Mouse (Mus musculus): ENCODE results near the gene Slamf8. TPM values are rescaled to one million over a fixed set of nuclear protein-coding genes. Genes with fewer than 3 reads are reported as not detected.

Slamf8 gene
- polyA plus RNA-seq, 1 experiment from 2014 or later: 0.08 TPM

- DNase-seq (ENCODE audit: low spot score): peak; percentile 43
- ATAC-seq (ENCODE audit: insufficient number of reproducible peaks, low FRiP score, low TSS enrichment, low read depth): no peak
- WGBS: 50% methylated on average over 7 of the region's 7 CpGs
Measured at GRCm38 (mm10) chr1:172629831-172630230, 39.5 kb upstream of the Slamf8 start.

GRCm38 (mm10) chr1:172626306-172626705 is 35.9 kb upstream of the Slamf8 start:
- WGBS: 92% methylated on average over 3 of the region's 3 CpGs
- Histone ChIP-seq H3K27me3 (ENCODE audit: control insufficient read depth, insufficient read depth, low read length) (no peaks in the 10 kb centered on the region), H3K36me3 (ENCODE audit: control insufficient read depth, insufficient read depth, low read length) (no peaks in the 10 kb centered on the region), H3K9me3 (ENCODE audit: control insufficient read depth, low read length) (peaks cover 2% of the 10 kb centered on the region; the same call in 1 of the 2 replicates), H3K4me3 (ENCODE audit: low read depth, low read length) (no peak overlapping the region), H3K4me2 (ENCODE audit: low read depth, severe bottlenecking) (no peak overlapping the region), H3K4me1 (ENCODE audit: control insufficient read depth, insufficient read depth, low read length) (0 out of 2 replicates have a peak, but pooled peaks cover 2% of the 10 kb centered on the region), H3K9ac (ENCODE audit: low read length) (no peak overlapping the region), H3K27ac (replicated peaks; ENCODE audit: low read depth, low read length) (no peak overlapping the region)
- no peak for ATAC-seq (ENCODE audit: insufficient number of reproducible peaks, low FRiP score, low TSS enrichment, low read depth)
- no peak for DNase-seq (ENCODE audit: low spot score)

More at GRCm38 (mm10) chr1:172629831-172630230, 39.5 kb upstream of the Slamf8 start:
- Histone ChIP-seq H3K9ac (ENCODE audit: low read length) (no peak overlapping the region), H3K4me3 (ENCODE audit: low read depth, low read length) (no peak overlapping the region), H3K4me2 (ENCODE audit: low read depth, severe bottlenecking) (no peak overlapping the region), H3K9me3 (ENCODE audit: control insufficient read depth, low read length) (peaks cover 2% of the 10 kb centered on the region; the same call in 1 of the 2 replicates), H3K36me3 (ENCODE audit: control insufficient read depth, insufficient read depth, low read length) (no peaks in the 10 kb centered on the region), H3K4me1 (ENCODE audit: control insufficient read depth, insufficient read depth, low read length) (0 out of 2 replicates have a peak, but pooled peaks cover 2% of the 10 kb centered on the region), H3K27me3 (ENCODE audit: control insufficient read depth, insufficient read depth, low read length) (no peaks in the 10 kb centered on the region), H3K27ac (replicated peaks; ENCODE audit: low read depth, low read length) (no peak overlapping the region; the same call in 1 of the 2 replicates)

GRCm38 (mm10) chr1:172624081-172624480 is 33.7 kb upstream of the Slamf8 start:
- Histone ChIP-seq H3K9me3 (ENCODE audit: control insufficient read depth, low read length) (peaks cover 2% of the 10 kb centered on the region; the same call in 1 of the 2 replicates), H3K4me2 (ENCODE audit: low read depth, severe bottlenecking) (no peak overlapping the region), H3K4me3 (ENCODE audit: low read depth, low read length) (no peak overlapping the region), H3K27ac (replicated peaks; ENCODE audit: low read depth, low read length) (no peak overlapping the region), H3K4me1 (ENCODE audit: control insufficient read depth, insufficient read depth, low read length) (no peaks in the 10 kb centered on the region), H3K27me3 (ENCODE audit: control insufficient read depth, insufficient read depth, low read length) (no peaks in the 10 kb centered on the region), H3K36me3 (ENCODE audit: control insufficient read depth, insufficient read depth, low read length) (no peaks in the 10 kb centered on the region), H3K9ac (ENCODE audit: low read length) (no peak overlapping the region)
- ATAC-seq (ENCODE audit: insufficient number of reproducible peaks, low FRiP score, low TSS enrichment, low read depth) (no peak), DNase-seq (ENCODE audit: low spot score) (peak; percentile 19)
- 52% methylated on average over 3 of the region's 3 CpGs for WGBS

- 64% methylated on average over 5 of the region's 5 CpGs for WGBS
- Histone ChIP-seq H3K4me3 (ENCODE audit: low read depth, low read length) (no peak overlapping the region), H3K9ac (ENCODE audit: low read length) (no peak overlapping the region), H3K9me3 (ENCODE audit: control insufficient read depth, low read length) (peaks cover 2% of the 10 kb centered on the region; the same call in 1 of the 2 replicates), H3K36me3 (ENCODE audit: control insufficient read depth, insufficient read depth, low read length) (no peaks in the 10 kb centered on the region), H3K4me1 (ENCODE audit: control insufficient read depth, insufficient read depth, low read length) (no peaks in the 10 kb centered on the region), H3K4me2 (ENCODE audit: low read depth, severe bottlenecking) (no peak overlapping the region), H3K27me3 (ENCODE audit: control insufficient read depth, insufficient read depth, low read length) (no peaks in the 10 kb centered on the region), H3K27ac (replicated peaks; ENCODE audit: low read depth, low read length) (no peak overlapping the region)
- peak; percentile 20 for DNase-seq (ENCODE audit: low spot score)
- no peak for ATAC-seq (ENCODE audit: insufficient number of reproducible peaks, low FRiP score, low TSS enrichment, low read depth)
Measured at GRCm38 (mm10) chr1:172623599-172623998, 33.2 kb upstream of the Slamf8 start.

- Histone ChIP-seq H3K9me3 (ENCODE audit: control insufficient read depth, low read length) (no peaks in the 10 kb centered on the region), H3K4me2 (ENCODE audit: low read depth, severe bottlenecking) (no peak overlapping the region), H3K36me3 (ENCODE audit: control insufficient read depth, insufficient read depth, low read length) (no peaks in the 10 kb centered on the region), H3K27me3 (ENCODE audit: control insufficient read depth, insufficient read depth, low read length) (no peaks in the 10 kb centered on the region), H3K4me1 (ENCODE audit: control insufficient read depth, insufficient read depth, low read length) (peaks cover 8% of the 10 kb centered on the region), H3K27ac (replicated peaks; ENCODE audit: low read depth, low read length) (no peak overlapping the region), H3K4me3 (ENCODE audit: low read depth, low read length) (no peak overlapping the region), H3K9ac (ENCODE audit: low read length) (no peak overlapping the region)
- 22% methylated on average over 7 of the region's 7 CpGs for WGBS
- DNase-seq (ENCODE audit: low spot score): peak; percentile 84
- ATAC-seq (ENCODE audit: insufficient number of reproducible peaks, low FRiP score, low TSS enrichment, low read depth): no peak
Measured at GRCm38 (mm10) chr1:172619235-172619634, 28.9 kb upstream of the Slamf8 start.

GRCm38 (mm10) chr1:172618141-172618540 is 27.8 kb upstream of the Slamf8 start:
- Histone ChIP-seq H3K9ac (ENCODE audit: low read length) (no peak overlapping the region), H3K4me3 (ENCODE audit: low read depth, low read length) (no peak overlapping the region), H3K9me3 (ENCODE audit: control insufficient read depth, low read length) (no peaks in the 10 kb centered on the region), H3K36me3 (ENCODE audit: control insufficient read depth, insufficient read depth, low read length) (no peaks in the 10 kb centered on the region), H3K4me2 (ENCODE audit: low read depth, severe bottlenecking) (no peak overlapping the region), H3K4me1 (ENCODE audit: control insufficient read depth, insufficient read depth, low read length) (peaks cover 8% of the 10 kb centered on the region), H3K27ac (replicated peaks; ENCODE audit: low read depth, low read length) (0 out of 2 replicates have a peak overlapping the region, but pooled peaks have one; percentile 3), H3K27me3 (ENCODE audit: control insufficient read depth, insufficient read depth, low read length) (no peaks in the 10 kb centered on the region)
- 5% methylated on average over 4 of the region's 4 CpGs for WGBS
- peak; percentile 81 for ATAC-seq (ENCODE audit: insufficient number of reproducible peaks, low FRiP score, low TSS enrichment, low read depth)
- peak; percentile 86 for DNase-seq (ENCODE audit: low spot score)

GRCm38 (mm10) chr1:172617365-172618076 is 27.2 kb upstream of the Slamf8 start:
- Histone ChIP-seq H3K4me3 (ENCODE audit: low read depth, low read length) (no peak overlapping the region; the same call in 1 of the 2 replicates), H3K9me3 (ENCODE audit: control insufficient read depth, low read length) (no peaks in the 10 kb centered on the region), H3K27me3 (ENCODE audit: control insufficient read depth, insufficient read depth, low read length) (no peaks in the 10 kb centered on the region), H3K4me1 (ENCODE audit: control insufficient read depth, insufficient read depth, low read length) (peaks cover 8% of the 10 kb centered on the region), H3K4me2 (ENCODE audit: low read depth, severe bottlenecking) (peak overlapping the region; percentile 54), H3K9ac (ENCODE audit: low read length) (no peak overlapping the region), H3K36me3 (ENCODE audit: control insufficient read depth, insufficient read depth, low read length) (no peaks in the 10 kb centered on the region), H3K27ac (replicated peaks; ENCODE audit: low read depth, low read length) (0 out of 2 replicates have a peak overlapping the region, but pooled peaks have one; percentile 3)
- ATAC-seq (ENCODE audit: insufficient number of reproducible peaks, low FRiP score, low TSS enrichment, low read depth) (peak; percentile 22; the same call in 1 of the 2 replicates), DNase-seq (ENCODE audit: low spot score) (peak; percentile 21)
- WGBS: 30% methylated on average over 14 of the region's 14 CpGs

- peak; percentile 67 for ATAC-seq (ENCODE audit: insufficient number of reproducible peaks, low FRiP score, low TSS enrichment, low read depth)
- 0 out of 2 replicates have a peak overlapping the region, but pooled peaks have one; percentile 21 for H3K27ac ChIP-seq (replicated peaks; ENCODE audit: low read depth, low read length)
- H3K9ac ChIP-seq (ENCODE audit: low read length): peak overlapping the region; percentile 37; the same call in 1 of the 2 replicates
- H3K4me2 ChIP-seq (ENCODE audit: low read depth, severe bottlenecking): peak overlapping the region; percentile 54
- H3K9me3 ChIP-seq (ENCODE audit: control insufficient read depth, low read length): no peaks in the 10 kb centered on the region
- 15% methylated on average over 22 of the region's 22 CpGs for WGBS
- peak; percentile 61 for DNase-seq (ENCODE audit: low spot score)
- H3K4me3 ChIP-seq (ENCODE audit: low read depth, low read length): peak overlapping the region; percentile 20; the same call in 1 of the 2 replicates
- H3K36me3 ChIP-seq (ENCODE audit: control insufficient read depth, insufficient read depth, low read length): no peaks in the 10 kb centered on the region
- no peaks in the 10 kb centered on the region for H3K27me3 ChIP-seq (ENCODE audit: control insufficient read depth, insufficient read depth, low read length)
- H3K4me1 ChIP-seq (ENCODE audit: control insufficient read depth, insufficient read depth, low read length): peaks cover 8% of the 10 kb centered on the region
Measured at GRCm38 (mm10) chr1:172616537-172617300, 26.4 kb upstream of the Slamf8 start.

Data from limb, embryonic 11.5 days (tissue).